In genomic region chrX:96455149-96455548, GRCm38 (mm10) we compare ENCODE assay signal across 10 mouse cellular contexts. TPM values are rescaled to one million over a fixed set of nuclear protein-coding genes. Genes with fewer than 3 reads are reported as not detected.
A peak's percentile ranks its signal among the peaks of the same experiment; 100 is the strongest.
DNase-seq lines count a peak whose midpoint lies in the region; ATAC-seq lines count a peak whose summit lies in the region.
"Had no signal": no experiment of that assay in that cellular context is flagged by ENCODE, and none has a peak within 500 bp of the region (broad histone marks: within the 10 kb centered on the region; RNA-seq: fewer than 3 reads in every experiment).

Gene Heph, plus strand, starts transcription at chrX:96455359.

- no peaks in the 10 kb centered on the region for H3K27me3 ChIP-seq in heart, embryonic 14.5 days (ENCODE audit: control insufficient read depth, insufficient read depth, low read length)
- H3K27me3 ChIP-seq in forebrain, embryonic 16.5 days (replicated peaks; ENCODE audit: control insufficient read depth, insufficient read depth, low read length): no peaks in the 10 kb centered on the region
- H3K27me3 ChIP-seq in neural tube, embryonic 12.5 days (replicated peaks): no peaks in the 10 kb centered on the region

- DNase-seq in heart, postnatal 14 days: no peak
- peak; percentile 11 for DNase-seq in kidney, postnatal 10 days
- DNase-seq in left cerebral cortex, postnatal 36 days (ENCODE audit: low spot score in 2 of 2): no peak
- no peak for DNase-seq in natural killer cell, adult 2 months (ENCODE audit: low spot score in 2 of 2)
- DNase-seq in cerebellum, postnatal 4 days (ENCODE audit: low spot score in 2 of 2): no peak

- no peaks in the 10 kb centered on the region for H3K9me3 ChIP-seq in heart, embryonic 14.5 days (ENCODE audit: control insufficient read depth, low read length)
- H3K9me3 ChIP-seq in forebrain, embryonic 16.5 days (ENCODE audit: control insufficient read depth, low read length): no peaks in the 10 kb centered on the region
- H3K9me3 ChIP-seq in neural tube, embryonic 12.5 days: no peaks in the 10 kb centered on the region
- H3K9me3 ChIP-seq: G1E had no signal

- H3K4me1 ChIP-seq in heart, embryonic 14.5 days (ENCODE audit: control insufficient read depth in 2 of 2, insufficient read depth in 2 of 2, low read length in 2 of 2): no peaks in the 10 kb centered on the region
- H3K4me1 ChIP-seq in forebrain, embryonic 16.5 days (replicated peaks; ENCODE audit: control insufficient read depth, insufficient read depth, low read length): no peaks in the 10 kb centered on the region
- H3K4me1 ChIP-seq in neural tube, embryonic 12.5 days: no peaks in the 10 kb centered on the region

- peak within 1 kb of the TSS; percentile 56 for H3K9ac ChIP-seq in heart, embryonic 14.5 days (ENCODE audit: low read length)
- H3K9ac ChIP-seq in forebrain, embryonic 16.5 days (replicated peaks; ENCODE audit: low read depth, low read length): no peak within 1 kb of the TSS
- H3K9ac ChIP-seq in neural tube, embryonic 12.5 days: no peak within 1 kb of the TSS

- H3K27ac ChIP-seq in heart, embryonic 14.5 days (replicated peaks in 1 of 2; ENCODE audit: control insufficient read depth in 1 of 2, insufficient read depth in 1 of 2, low read depth in 2 of 2, low read length in 2 of 2): no peak within 1 kb of the TSS
- no peak within 1 kb of the TSS for H3K27ac ChIP-seq in forebrain, embryonic 16.5 days (ENCODE audit: low read length)
- H3K27ac ChIP-seq in neural tube, embryonic 12.5 days: no peak within 1 kb of the TSS

- H3K4me2 ChIP-seq in heart, embryonic 14.5 days (ENCODE audit: low read length): peak within 1 kb of the TSS; percentile 38
- 0 out of 2 replicates have a peak within 1 kb of the TSS, but pooled peaks have one; percentile 16 for H3K4me2 ChIP-seq in forebrain, embryonic 16.5 days (ENCODE audit: low read length)
- peak within 1 kb of the TSS; percentile 29 for H3K4me2 ChIP-seq in neural tube, embryonic 12.5 days (replicated peaks)

- H3K36me3 ChIP-seq in heart, embryonic 14.5 days (ENCODE audit: control insufficient read depth, insufficient read depth, low read length): no peaks in the 10 kb centered on the region
- no peaks in the 10 kb centered on the region for H3K36me3 ChIP-seq in forebrain, embryonic 16.5 days (ENCODE audit: control insufficient read depth, insufficient read depth)
- no peaks in the 10 kb centered on the region for H3K36me3 ChIP-seq in neural tube, embryonic 12.5 days
- H3K36me3 ChIP-seq: G1E had no signal

- peak within 1 kb of the TSS; percentile 38 to 53 for H3K4me3 ChIP-seq in heart, embryonic 14.5 days (ENCODE audit: control insufficient read depth in 1 of 2, insufficient read depth in 1 of 2, low read depth in 1 of 2, low read length in 2 of 2)
- H3K4me3 ChIP-seq in forebrain, embryonic 16.5 days (replicated peaks; ENCODE audit: low read length): no peak within 1 kb of the TSS
- no peak within 1 kb of the TSS for H3K4me3 ChIP-seq in neural tube, embryonic 12.5 days
- H3K4me3 ChIP-seq: myocyte had no signal

- WGBS in heart, embryonic 14.5 days: 64% methylated on average over 2 of the region's 2 CpGs
- WGBS in forebrain, embryonic 16.5 days: 60% methylated on average over 2 of the region's 2 CpGs
- 63% methylated on average over 2 of the region's 2 CpGs for WGBS in neural tube, embryonic 12.5 days

- ATAC-seq in heart, embryonic 14.5 days (ENCODE audit: insufficient number of reproducible peaks, insufficient read depth, low FRiP score, low read depth): no peak
- ATAC-seq in forebrain, embryonic 16.5 days: no peak
- ATAC-seq in neural tube, embryonic 12.5 days (ENCODE audit: low FRiP score, low read depth): no peak

- intact Hi-C loops in heart, postnatal 14 days (cut with DNase I): no loop called here
- intact Hi-C loops in left cerebral cortex, postnatal 36 days (cut with DNase I): no loop called here

RNA-seq across cellular contexts. Expression of gene Heph, which starts in this region (rescaled TPM):
- polyA plus RNA-seq in heart, embryonic 14.5 days (2014; fragmentation: Nextera tagmentation; extraction: Ambion mirVana): 15.5 and 16.8 TPM in 2 replicates
- total RNA-seq in heart, postnatal 14 days (2021): 1 to 10 TPM; 6.6 TPM
- polyA plus RNA-seq in forebrain, embryonic 16.5 days (2015; fragmentation: Nextera tagmentation; extraction: Ambion mirVana): 1.9 and 3.2 TPM in 2 replicates
- 8.6 and 8.7 TPM in 2 replicates for polyA plus RNA-seq in neural tube, embryonic 12.5 days (2016; fragmentation: Nextera tagmentation; extraction: Ambion mirVana)
- total RNA-seq in left cerebral cortex, postnatal 36 days (2021): 1 to 10 TPM; 2.6 to 3.9 TPM
- total RNA-seq: G1E had no signal
- polyA plus RNA-seq: G1E, myocyte had no signal

Comparison
In these comparisons a context has a peak if more than half of its experiments do, and no peak if none do; other contexts are left out.
1. H3K4me3 ChIP-seq: peak in heart, embryonic 14.5 days (2 of 2); none in forebrain, embryonic 16.5 days (single experiment) and neural tube, embryonic 12.5 days (single experiment).
2. Peak in every context shown above with its lines, with median percentiles within 50 percentile points of each other: H3K4me2 ChIP-seq.